Mouse (Mus musculus) layer of hippocampus, adult 8-10 months (tissue): ENCODE measurements at regions not wholly inside any gene's neighbourhood (a gene's known extent, or its start where the extent isn't known, plus 50 kb on each side); places are given as distances from the start of the nearest gene placed in this dataset.
"Not testable (repeated sequence)": the region's sequence is repeated elsewhere in the genome, so short reads cannot be mapped to it uniquely, and the experiment has no call there.

Source experiments
- DNase-seq, 2 experiments: peaks; one replicate each; pipeline ENCODE4 v3.0.0; 2022; ENCODE audit warnings: low spot score in 2 of 2

DNA sequence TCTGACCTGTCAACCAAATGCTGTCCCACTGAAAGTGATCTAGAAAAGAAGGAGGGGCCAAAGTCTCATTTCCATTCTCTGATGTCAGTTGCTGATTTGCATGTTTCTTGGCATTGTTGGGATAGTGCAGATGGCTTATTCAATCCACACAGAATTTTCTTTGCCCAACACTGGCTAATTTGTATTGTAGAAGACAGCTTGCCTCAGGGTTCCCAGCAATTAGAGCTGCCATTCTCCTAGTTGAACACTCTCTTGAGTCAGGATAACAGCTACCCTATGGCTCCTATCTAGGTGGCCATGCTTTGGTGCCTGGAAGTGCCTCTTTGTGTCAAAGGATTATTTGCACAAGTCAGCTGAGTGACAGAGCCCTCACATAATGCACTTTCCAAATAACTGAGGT lies 569.0 kb downstream of the Lrriq3 start:
- no peak for DNase-seq

DNA sequence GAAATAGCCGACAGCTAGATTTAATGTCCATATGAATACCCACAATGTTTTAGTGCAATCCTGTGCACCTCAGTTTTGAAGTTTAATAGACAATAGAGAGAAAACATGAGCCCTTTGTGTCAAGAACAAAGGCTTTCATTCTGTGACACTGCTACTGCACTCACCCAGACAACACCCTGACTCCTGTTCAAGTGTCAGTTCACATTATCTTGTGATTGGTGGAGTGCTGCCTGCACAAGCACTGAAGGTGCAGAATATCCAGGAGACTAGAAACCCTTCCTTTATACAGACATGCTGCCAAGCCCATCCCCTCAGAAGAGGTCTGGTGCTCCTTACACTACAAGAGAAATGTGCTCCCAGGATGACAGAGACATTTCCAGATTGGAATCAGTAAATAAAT lies 579.3 kb downstream of the Lrriq3 start:
- no peak for DNase-seq

DNA sequence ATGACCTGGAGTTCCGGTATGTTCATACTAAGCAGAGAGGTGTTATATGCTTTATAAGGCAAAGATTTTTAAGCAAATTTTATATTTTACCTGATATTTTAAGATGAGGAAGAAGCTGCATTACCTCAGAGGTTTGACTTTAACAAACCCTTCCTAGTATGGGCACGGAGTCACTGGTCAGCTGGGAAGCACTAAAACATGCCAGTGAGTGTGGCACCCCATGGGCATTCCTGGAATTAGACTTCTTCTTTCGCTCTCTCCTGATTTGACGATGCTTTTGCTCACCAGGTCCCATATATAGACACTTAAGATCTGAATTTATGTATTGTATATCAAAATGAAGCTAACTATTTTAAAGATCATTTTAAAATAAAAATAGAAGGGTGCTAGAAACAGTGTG lies 587.0 kb downstream of the Lrriq3 start:
- DNase-seq = no peak

DNA sequence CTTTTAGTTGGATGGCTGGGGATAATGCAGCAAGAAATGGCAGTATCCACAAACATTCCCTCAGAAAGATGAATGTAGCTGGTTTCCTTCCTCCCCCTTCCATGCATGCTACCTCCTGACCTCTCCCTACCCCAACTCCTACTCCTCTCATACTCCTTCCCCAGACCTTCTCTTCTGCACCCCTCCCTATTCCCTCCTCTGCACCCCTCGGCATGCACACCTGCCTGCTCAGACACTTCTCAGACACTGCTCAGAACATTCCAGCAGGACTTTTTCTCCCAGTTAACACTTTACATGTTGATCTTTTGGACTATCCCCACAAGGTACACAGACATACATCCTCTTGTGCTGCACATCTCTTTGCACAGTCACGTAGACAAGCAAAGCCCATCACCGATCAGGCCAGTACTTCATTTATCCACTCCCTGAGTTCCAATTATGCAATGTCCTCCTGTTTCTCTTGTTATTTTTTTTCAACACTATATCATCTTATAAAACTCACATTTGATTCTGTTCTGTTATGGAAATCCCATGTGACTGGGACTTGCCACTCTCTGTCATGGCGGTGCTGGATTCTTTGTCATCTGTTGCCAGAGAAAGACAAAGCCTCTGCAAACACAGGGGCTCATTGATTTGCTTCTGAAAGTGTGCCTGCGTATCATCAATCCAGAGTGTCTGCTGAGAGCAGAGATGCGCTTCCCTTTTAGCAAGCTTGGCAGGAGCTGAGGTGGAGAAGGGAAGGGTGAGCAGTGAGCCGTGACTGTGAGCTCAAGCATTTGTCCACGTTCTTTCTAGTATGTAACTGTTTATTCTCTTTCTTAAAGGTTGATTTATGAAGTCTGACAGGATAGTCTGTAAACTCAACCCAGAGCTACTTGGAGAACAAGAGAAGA lies 589.9 kb downstream of the Lrriq3 start:
- DNase-seq = no peak

DNA sequence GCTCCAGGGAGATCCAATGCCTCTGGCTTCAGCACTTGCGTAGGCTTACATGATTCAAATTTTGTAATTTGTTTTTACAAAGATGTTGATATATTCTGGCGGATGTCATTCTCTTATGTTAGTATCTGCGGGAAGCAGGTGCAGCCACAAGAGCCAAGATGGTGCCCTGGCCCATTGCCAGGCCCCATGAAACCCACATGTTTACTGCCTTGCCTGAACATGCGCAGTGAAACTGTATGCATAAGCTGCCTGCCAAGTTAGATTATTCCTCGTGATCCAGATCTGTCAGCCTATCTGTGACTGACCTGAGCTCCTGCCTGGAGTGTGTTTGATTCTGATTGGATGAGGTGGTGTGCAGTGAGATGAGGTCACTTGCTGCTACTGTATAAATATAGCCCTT lies 595.1 kb downstream of the Lrriq3 start:
- peak; percentile 66 to 69 for DNase-seq

DNA sequence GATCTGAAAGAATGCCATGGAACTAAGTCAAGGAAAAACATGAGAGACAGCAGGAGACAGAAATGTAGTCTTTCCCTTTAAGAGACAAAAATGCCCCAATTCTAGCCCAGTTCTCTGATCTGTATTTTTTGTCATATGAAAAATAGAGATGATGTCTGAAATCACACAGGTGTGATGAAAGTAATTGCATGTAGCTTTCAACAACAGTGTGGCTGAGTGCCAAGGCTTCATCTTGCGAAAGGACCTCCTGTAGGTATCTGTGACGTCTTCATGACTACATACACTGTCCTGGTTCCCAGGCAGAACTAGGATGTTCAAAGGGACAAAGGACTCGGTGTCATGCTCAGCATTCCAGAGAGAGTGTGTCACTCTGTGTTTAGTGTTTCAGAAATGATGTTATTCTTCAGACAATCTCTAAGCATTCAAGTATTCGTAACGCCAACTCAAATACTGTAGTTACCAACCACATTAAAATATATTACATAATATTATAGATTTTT lies 629.8 kb downstream of the Lrriq3 start:
- DNase-seq = no peak

DNA sequence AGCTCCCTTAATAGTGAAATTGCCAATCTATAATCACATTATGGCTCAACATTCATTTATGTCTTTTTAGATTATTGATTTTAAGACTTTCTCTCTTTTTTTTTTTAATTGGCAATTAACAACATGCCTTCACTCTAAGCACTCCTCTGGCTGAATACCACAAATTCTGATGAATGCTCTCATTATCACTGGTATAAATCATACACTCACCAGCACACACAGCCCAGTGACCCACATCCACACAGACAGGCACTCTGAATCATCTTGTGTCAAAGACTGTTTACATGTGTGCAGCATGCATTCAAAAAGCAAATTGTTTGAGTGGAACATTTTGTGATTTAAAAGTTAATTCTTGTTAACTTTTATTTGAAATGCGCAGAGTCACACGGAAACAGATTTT lies 649.2 kb downstream of the Lrriq3 start:
- DNase-seq = no peak

DNA sequence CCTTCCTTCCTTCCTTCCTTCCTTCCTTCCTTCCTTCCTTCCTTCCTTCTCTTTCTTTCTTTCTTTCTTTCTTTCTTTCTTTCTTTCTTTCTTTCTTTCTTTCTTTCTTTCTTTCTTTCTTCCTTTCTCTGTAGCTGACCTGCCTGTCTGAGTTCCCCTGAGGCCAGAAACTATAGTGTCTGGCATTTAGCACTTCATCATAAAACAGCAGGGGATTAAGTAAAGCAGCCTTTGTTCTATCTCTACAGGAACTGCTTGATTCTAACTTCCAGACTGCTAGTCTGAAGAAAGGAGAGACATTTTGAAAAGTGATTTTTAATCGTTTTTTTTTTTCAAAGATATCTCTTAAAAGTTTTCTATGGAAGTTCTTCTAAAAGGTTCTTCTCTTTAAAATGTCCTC lies 653.4 kb downstream of the Lrriq3 start:
- not testable (repeated sequence) for DNase-seq

DNA sequence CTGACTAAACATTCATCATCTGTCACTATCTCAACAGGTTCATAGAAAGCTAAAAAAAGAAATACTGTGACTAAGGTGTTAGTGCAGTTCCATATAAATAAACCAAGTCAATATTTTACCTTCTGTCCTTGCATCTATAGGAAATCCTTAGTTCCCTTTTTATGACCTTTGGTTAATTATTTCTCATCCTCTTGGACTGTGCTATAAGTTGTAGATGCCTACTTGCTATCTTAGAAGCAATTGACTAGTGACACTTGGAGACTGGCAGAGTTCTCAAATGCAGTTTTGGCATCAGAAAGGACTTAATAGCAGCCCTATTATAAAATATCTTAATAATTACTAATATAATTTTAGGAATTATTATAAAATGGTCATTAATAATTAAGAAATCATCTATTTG lies 654.3 kb downstream of the Lrriq3 start:
- DNase-seq = no peak

DNA sequence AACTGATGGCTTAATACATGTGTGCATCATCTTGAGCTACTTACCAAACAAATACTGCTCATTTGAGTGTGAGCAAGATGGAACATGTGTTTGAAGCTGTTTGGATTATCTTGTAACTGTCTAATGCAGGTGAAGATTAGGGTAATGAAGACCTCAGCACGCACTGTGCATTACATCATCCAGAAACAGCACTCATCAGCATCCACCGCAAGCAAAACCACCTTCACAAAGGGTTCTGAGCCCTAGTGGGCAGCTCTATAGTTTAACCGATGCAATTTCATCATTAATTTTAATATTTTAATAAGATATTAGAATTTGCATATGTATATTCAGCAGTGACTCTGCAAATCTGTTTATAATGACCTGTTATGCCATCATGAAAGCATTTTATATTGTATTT lies 664.1 kb downstream of the Lrriq3 start:
- no peak for DNase-seq

DNA sequence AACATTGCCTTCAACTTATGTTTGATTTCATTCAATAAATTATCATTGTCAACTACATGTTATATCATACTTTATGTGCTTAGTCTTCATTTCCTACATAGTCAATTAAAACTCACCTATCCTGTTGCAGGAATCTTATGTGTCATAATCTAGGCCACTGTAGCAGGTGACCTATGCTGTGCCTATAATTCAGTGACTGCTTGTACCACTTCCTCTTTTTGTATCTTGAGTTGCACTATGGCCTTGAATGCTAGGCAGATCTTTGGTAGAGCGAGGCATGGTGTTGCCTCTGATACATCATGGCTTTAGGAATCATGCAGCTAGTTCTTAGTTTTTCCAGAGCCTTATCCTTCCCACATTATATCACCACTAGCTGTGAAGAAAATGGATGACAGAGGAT lies 682.8 kb downstream of the Lrriq3 start:
- no peak for DNase-seq

DNA sequence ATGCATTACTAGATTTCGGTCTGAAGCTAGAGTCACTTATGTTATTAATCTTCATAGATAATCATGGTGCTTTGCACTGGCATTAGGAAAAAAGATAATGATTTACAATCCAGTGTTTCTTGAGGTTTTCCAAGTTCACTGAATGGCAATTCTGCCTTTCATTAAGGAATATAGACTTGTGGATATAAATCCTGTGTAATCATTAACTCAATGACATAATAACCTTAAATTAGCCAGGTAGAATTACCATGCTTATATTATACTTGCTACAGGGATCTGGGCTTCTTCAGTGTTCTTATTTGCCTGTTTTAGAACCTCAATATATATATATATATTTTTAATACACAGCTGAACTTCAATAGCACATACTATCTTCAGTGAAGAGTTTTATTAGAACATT lies 683.8 kb downstream of the Lrriq3 start:
- no peak for DNase-seq

DNA sequence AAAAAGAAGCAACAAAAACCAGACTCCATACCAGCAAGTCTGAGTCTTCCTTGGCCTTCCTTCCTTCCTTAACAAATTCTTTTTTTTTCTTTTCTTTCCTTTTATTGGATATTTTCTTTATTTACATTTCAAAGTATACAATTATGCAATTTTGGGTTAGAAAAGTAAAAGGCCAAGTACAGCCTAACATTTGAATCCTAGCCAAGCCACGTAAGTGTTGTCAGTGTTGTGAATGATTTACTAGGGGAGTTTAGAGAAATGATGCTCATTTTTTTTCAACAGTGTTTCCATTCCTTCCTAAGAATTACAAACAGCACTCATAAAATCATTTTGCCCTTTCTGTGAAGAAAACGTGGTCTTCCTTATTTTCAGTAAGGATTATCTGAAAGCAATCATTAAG lies 722.5 kb downstream of the Lrriq3 start:
- no peak for DNase-seq

DNA sequence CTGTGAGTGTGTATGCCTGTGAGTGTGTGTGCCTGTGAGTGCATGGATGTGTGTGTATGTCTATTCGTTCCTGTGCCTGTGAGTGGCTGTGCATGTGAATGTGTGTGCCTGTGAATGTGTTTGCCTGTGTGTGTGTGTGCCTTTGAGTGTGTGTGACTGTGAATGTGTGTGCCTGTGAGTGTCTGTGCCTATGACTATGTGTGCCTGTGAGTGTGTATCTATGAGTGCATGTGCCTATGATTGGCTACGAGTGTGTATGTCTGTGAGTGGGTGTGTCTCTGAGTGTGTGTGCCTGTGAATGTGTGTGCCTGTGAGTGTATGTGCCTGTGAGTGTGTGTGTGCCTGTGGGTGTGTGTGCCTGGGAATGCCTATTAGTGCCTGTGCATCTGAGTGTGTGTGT lies 731.6 kb downstream of the Lrriq3 start:
- no peak for DNase-seq

DNA sequence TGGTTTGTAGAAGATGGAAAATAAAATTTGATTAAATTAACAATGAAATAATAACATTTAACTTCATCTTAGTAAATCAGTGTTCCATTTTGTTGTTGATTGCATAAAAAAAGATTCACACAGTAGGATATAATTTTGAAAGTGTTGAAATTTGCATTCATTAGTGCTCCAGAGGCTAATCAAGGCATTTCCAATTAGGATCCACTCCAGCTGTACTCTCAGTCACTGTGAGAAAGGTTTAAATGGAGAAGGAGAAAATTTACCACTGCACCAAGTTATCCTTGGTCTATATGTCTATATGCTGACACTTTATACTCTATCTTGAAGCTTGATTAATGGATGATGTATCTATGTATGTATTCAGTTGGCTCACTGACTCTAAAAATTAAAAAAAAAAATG lies 695.3 kb upstream of the Negr1 start:
- no peak for DNase-seq

DNA sequence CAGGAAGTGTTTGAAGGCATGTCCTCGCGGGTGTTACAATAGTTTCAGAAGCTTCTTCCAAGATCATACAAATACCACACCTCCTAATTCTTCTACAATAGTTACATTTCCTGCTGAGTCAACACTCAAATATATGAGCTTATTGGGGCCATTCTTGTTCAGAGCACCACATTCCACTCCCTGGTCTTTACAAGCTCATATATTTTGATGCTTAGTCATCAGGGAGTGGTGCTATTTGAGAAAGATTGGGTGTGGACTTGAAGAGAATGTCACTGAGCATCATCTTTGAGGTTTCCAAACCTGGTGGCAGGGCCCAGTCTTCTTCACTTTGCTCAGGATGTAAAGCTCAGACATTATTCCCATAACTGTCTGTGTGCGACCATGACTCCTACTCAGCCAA lies 685.9 kb upstream of the Negr1 start:
- DNase-seq = no peak

DNA sequence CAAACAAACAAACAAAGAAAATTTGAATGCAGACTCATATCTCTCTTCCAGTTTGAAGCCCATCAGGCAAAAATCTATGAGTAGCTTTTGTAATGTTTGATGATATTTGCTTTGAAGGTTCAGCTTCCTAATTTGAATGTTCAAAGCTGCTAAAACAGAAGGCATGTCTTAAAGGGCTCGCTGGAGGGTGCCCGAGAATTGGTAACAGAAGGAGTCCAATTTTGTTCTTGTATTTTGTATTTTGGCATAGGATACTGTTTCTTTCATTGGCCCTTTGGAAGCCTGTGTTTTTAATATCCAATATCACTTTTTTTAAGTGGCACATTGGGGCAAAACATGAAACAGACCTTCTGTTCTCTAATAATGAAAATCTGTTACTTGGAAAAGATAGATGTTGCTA lies 683.2 kb upstream of the Negr1 start:
- DNase-seq = no peak

DNA sequence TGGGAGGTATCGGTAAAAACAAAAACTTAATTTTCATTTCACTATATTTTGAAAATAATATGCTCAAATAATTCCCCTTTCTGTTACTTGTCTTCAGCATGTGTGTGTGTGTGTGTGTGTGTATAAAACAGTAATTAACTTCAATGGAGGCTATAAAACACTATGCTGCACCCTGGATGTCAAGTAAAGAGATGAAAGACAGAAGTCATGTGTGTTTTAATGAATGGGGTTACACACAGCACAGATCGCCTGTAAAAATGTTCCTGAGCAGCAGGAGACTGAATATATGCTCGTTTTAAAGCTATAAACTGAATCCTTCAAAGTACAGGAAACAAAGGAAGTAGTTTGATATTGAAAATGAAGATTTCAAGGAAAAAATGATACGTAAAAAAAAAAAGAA lies 680.9 kb upstream of the Negr1 start:
- DNase-seq = no peak

DNA sequence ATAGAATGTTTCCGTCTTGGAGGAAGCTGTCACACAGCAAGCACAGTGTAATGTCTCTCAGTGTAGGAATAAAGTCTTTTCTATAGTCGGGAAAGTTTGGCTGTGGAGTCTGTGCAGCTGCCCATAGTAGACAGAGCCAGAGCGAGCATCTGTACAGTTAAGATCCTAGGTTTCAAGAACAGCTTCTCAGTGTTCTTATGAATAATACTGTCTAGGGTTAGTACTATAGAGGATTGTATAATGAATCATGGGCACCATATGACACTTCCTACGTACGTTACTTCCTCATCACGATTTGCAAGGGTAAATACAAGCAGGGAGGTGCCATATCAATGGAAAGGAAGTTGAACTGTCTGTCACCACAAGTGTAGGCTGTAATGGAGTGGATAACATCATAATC lies 645.6 kb upstream of the Negr1 start:
- DNase-seq = peak; percentile 4 to 5

DNA sequence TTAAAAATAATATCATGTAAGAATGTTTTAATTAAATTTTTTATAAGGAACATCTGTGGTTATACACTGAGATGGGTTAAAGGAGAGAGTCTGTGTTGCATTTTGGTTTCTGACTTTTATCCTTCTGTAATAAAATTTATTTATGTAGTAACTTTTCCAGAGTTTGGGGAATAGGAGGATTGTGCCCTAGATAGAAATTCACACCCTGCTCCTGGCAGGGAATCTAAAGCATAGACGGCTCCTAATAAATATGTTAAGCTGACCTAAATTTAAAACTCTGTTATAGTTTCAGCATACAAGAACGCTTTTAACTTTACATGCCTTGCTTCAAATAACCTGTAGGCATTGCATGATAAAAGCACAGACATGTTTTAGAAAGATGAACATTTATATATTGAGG lies 618.7 kb upstream of the Negr1 start:
- no peak for DNase-seq

DNA sequence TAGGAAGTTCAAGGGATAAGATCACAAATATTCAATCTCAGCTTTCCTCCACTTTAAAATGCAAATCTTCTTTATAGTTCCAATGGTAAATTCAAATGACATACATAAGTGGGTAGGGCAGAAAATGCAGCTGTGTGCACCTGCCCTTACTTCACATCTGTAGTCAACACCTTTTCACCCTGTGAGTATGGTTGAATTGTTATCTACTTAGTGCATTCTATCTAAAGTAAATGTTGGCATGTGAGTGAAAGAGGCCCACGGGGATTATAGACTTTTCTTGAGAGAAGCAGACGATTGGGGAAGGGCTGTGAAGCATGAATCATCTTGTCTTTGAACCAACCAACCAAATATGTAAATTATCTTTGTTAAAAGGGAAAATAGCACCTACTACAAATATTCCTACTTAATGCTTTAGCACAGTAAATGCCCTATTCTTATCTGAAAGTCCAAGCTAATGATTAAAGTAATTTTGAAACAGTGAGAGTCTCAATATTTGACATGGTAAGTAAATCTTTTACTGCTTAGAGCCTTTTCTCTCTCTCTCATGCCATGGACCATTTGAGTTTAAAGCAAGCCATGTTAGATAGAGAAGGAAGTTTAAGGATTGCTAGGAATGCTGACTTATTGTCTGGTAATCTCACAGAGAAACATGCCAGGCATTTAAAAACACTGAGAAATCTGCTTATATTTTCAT lies 617.4 kb upstream of the Negr1 start:
- no peak for DNase-seq

DNA sequence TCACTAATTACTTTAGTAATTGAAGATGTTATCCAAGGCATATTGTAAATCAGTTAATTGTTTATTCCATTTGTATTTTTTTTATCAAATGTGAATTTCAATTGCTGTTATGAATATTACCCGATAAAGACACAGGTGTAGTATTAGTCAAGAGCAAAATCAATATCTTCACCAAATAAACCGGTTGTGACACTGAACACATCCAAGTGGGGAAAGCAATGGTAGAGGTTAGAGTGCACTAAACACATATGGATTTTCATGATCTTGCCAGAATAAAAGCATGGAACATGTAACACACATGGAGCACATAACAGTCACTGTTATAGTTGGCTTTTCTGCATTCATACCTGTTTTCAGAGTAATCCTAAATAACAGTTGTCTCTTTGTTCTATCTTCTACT lies 616.4 kb upstream of the Negr1 start:
- no peak for DNase-seq

DNA sequence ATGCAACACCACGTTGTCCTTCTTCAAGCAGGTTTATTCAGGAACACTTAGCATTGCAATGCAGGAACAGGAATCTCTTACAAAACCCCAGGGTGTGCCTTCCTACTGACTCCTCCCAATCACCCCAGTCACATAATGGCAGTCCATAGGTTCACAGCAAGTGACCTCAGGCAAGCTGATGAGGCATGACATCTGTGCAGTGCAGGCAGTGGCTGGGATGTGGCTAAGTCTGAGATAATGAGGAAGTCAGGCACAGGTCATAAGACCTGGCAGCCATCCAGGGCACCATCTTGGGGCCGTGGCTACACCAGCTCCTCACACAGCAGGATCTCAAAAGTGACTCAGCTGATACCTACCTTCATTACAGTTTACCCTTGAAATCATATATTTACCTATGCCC lies 599.1 kb upstream of the Negr1 start:
- DNase-seq = not testable (repeated sequence)
